Mouse (Mus musculus) MEL (cell line): ENCODE measurements at regions not wholly inside any gene's neighbourhood (a gene's known extent, or its start where the extent isn't known, plus 50 kb on each side); places are given as distances from the start of the nearest gene placed in this dataset.

Source experiments
- DNase-seq: peaks from one replicate; pipeline ENCODE4 v3.0.0; 2011; ENCODE audit warnings: low read depth, low spot score
- H3K27ac ChIP-seq: 2 replicates; pipeline ENCODE4 v1.5.1; 2012; ENCODE audit warnings: low read depth, mild to moderate bottlenecking, control low read depth, low read length, moderate library complexity; ENCODE audit not compliant: control insufficient read depth
- H3K27me3 ChIP-seq, 2 experiments: fragments of 150-350 bp in 1 of 2; sonication (generic) in 1 of 2; 2 replicates each; pipeline ENCODE4 v1.6.1; 2012; ENCODE audit warnings: low read length in 2 of 2, mild to moderate bottlenecking in 2 of 2, improper control_type of control experiment in 1 of 2, moderate library complexity in 1 of 2; ENCODE audit not compliant: insufficient read depth in 2 of 2, control insufficient read depth in 1 of 2
- H3K36me3 ChIP-seq, 2 experiments: 2 replicates each; pipeline ENCODE4 v1.6.1; 2012 to 2014; ENCODE audit warnings: low read length in 2 of 2, improper control_type of control experiment in 1 of 2, inconsistent platforms in 1 of 2, mild to moderate bottlenecking in 1 of 2; ENCODE audit not compliant: insufficient read depth in 2 of 2, control insufficient read depth in 1 of 2
- H3K4me1 ChIP-seq, 2 experiments: fragments of 150-350 bp in 1 of 2; sonication (generic) in 1 of 2; 2 replicates each; pipeline ENCODE4 v1.6.1; 2012; ENCODE audit warnings: low read length in 2 of 2, improper control_type of control experiment in 1 of 2, mild to moderate bottlenecking in 1 of 2; ENCODE audit not compliant: insufficient read depth in 2 of 2, control insufficient read depth in 1 of 2
- H3K4me3 ChIP-seq, 2 experiments: fragments of 150-350 bp in 1 of 2; sonication (generic) in 1 of 2; 2 replicates each; pipeline ENCODE4 v1.5.1; 2012; ENCODE audit warnings: low read depth in 2 of 2, low read length in 2 of 2, mild to moderate bottlenecking in 2 of 2, moderate library complexity in 2 of 2, control low read depth in 1 of 2, improper control_type of control experiment in 1 of 2; ENCODE audit not compliant: control insufficient read depth in 1 of 2, insufficient read depth in 1 of 2
- H3K79me2 ChIP-seq: 2 replicates; pipeline ENCODE4 v1.6.1; 2012; ENCODE audit warnings: mild to moderate bottlenecking, low read length, moderate library complexity; ENCODE audit not compliant: control insufficient read depth, poor library complexity, insufficient read depth
- H3K9ac ChIP-seq: 2 replicates; pipeline ENCODE4 v1.6.1; 2012; ENCODE audit warnings: low read depth, mild to moderate bottlenecking, control low read depth, low read length, moderate library complexity; ENCODE audit not compliant: control insufficient read depth, poor library complexity, severe bottlenecking
- H3K9me3 ChIP-seq: fragments of 150-350 bp; sonication (generic); replicated peaks from 2 replicates; pipeline ENCODE4 v1.6.1; 2012; ENCODE audit warnings: mild to moderate bottlenecking, low read length, improper control_type of control experiment, moderate library complexity; ENCODE audit not compliant: insufficient read depth
- BHLHE40 ChIP-seq: IDR thresholded peaks from 2 replicates; pipeline ENCODE4 v1.6.1; 2012; ENCODE audit warnings: low read depth, mild to moderate bottlenecking, inconsistent platforms, low read length, improper control_type of control experiment, borderline replicate concordance
- CHD2 ChIP-seq: IDR thresholded peaks from 2 replicates; pipeline ENCODE4 v1.6.1; 2011; ENCODE audit warnings: low read length, improper control_type of control experiment
- E2F4 ChIP-seq: IDR thresholded peaks from 2 replicates; pipeline ENCODE4 v1.6.1; 2011; ENCODE audit warnings: low read depth, low read length, improper control_type of control experiment, borderline replicate concordance
- ELF1 ChIP-seq: IDR thresholded peaks from 2 replicates; pipeline ENCODE4 v1.6.1; 2014; ENCODE audit warnings: low read depth, mild to moderate bottlenecking, inconsistent platforms, low read length, improper control_type of control experiment, moderate library complexity
- EP300 ChIP-seq, 2 experiments: IDR thresholded peaks; 2 replicates each; pipeline ENCODE4 v1.6.1; 2011; ENCODE audit warnings: improper control_type of control experiment in 2 of 2, low read length in 2 of 2, low read depth in 1 of 2, mild to moderate bottlenecking in 1 of 2
- ETS1 ChIP-seq: IDR thresholded peaks from 2 replicates; pipeline ENCODE4 v1.6.1; 2012; ENCODE audit warnings: low read depth, mild to moderate bottlenecking, inconsistent platforms, low read length, improper control_type of control experiment, moderate library complexity
- GABPA ChIP-seq: IDR thresholded peaks from 2 replicates; pipeline ENCODE4 v1.6.1; 2012; ENCODE audit warnings: low read depth, mild to moderate bottlenecking, inconsistent platforms, low read length, improper control_type of control experiment, moderate library complexity
- GATA1 ChIP-seq: IDR thresholded peaks from 2 replicates; pipeline ENCODE4 v1.6.1; 2011; ENCODE audit warnings: low read depth, low read length, improper control_type of control experiment
- HCFC1 ChIP-seq: IDR thresholded peaks from 2 replicates; pipeline ENCODE4 v1.6.1; 2012; ENCODE audit warnings: low read depth, mild to moderate bottlenecking, inconsistent platforms, low read length, improper control_type of control experiment, moderate library complexity
- JUND ChIP-seq: IDR thresholded peaks from 2 replicates; pipeline ENCODE4 v1.6.1; 2011; ENCODE audit warnings: low read depth, mild to moderate bottlenecking, improper control_type of control experiment, low read length
- MAX ChIP-seq: IDR thresholded peaks from 2 replicates; pipeline ENCODE4 v1.6.1; 2011; ENCODE audit warnings: low read length, improper control_type of control experiment
- MEF2A ChIP-seq: IDR thresholded peaks from 2 replicates; pipeline ENCODE4 v1.6.1; 2014; ENCODE audit warnings: low read depth, mild to moderate bottlenecking, inconsistent platforms, low read length, improper control_type of control experiment; ENCODE audit not compliant: poor library complexity, insufficient replicate concordance, severe bottlenecking; ENCODE audit errors: extremely low read depth
- MXI1 ChIP-seq: IDR thresholded peaks from 2 replicates; pipeline ENCODE4 v1.6.1; 2011; ENCODE audit warnings: mild to moderate bottlenecking, low read depth, low read length, improper control_type of control experiment
- MYB ChIP-seq: IDR thresholded peaks from 2 replicates; pipeline ENCODE4 v1.6.1; 2011; ENCODE audit warnings: mild to moderate bottlenecking, low read depth, low read length, improper control_type of control experiment
- MYC ChIP-seq: IDR thresholded peaks from 2 replicates; pipeline ENCODE4 v1.6.1; 2011; ENCODE audit warnings: low read depth, mild to moderate bottlenecking, low read length, improper control_type of control experiment, moderate library complexity
- POLR2A ChIP-seq, 2 experiments: IDR thresholded peaks; 2 replicates each; pipeline ENCODE4 v1.6.1; 2011 to 2012; ENCODE audit warnings: low read length in 2 of 2, mild to moderate bottlenecking in 2 of 2, control low read depth in 1 of 2, improper control_type of control experiment in 1 of 2, low read depth in 1 of 2, moderate library complexity in 1 of 2; ENCODE audit not compliant: control insufficient read depth in 1 of 2, insufficient read depth in 1 of 2, poor library complexity in 1 of 2
- RAD21 ChIP-seq: IDR thresholded peaks from 2 replicates; pipeline ENCODE4 v1.6.1; 2011; ENCODE audit warnings: mild to moderate bottlenecking, low read depth, low read length, improper control_type of control experiment
- SIN3A ChIP-seq: IDR thresholded peaks from 2 replicates; pipeline ENCODE4 v1.6.1; 2012; ENCODE audit warnings: low read length, improper control_type of control experiment, inconsistent platforms
- TAL1 ChIP-seq: IDR thresholded peaks from 2 replicates; pipeline ENCODE4 v1.6.1; 2012; ENCODE audit warnings: mild to moderate bottlenecking, inconsistent platforms, low read length, moderate library complexity, mixed read lengths
- TBP ChIP-seq: IDR thresholded peaks from 2 replicates; pipeline ENCODE4 v1.8.0; 2011; ENCODE audit warnings: low read depth, low read length, improper control_type of control experiment
- TCF12 ChIP-seq: IDR thresholded peaks from 2 replicates; pipeline ENCODE4 v1.6.1; 2014; ENCODE audit warnings: low read depth, mild to moderate bottlenecking, inconsistent platforms, low read length, improper control_type of control experiment, moderate library complexity
- ZMIZ1 ChIP-seq: IDR thresholded peaks from 2 replicates; pipeline ENCODE4 v1.6.1; 2012; ENCODE audit warnings: low read depth, mild to moderate bottlenecking, inconsistent platforms, low read length, improper control_type of control experiment, moderate library complexity
- ZNF384 ChIP-seq: IDR thresholded peaks from 2 replicates; pipeline ENCODE4 v1.6.1; 2012; ENCODE audit warnings: low read depth, mild to moderate bottlenecking, inconsistent platforms, low read length, improper control_type of control experiment

GRCm38 (mm10) chr14:123201426-123202274 lies 217.8 kb upstream of the Tmtc4 start:
- Histone ChIP-seq H3K27ac (no peak overlapping the region), H3K4me3 (peak overlapping the region; percentile 23 to 57), H3K9ac (peak overlapping the region; percentile 17; the same call in 1 of the 2 replicates), H3K27me3 (no peaks in the 10 kb centered on the region), H3K79me2 (no peaks in the 10 kb centered on the region), H3K36me3 (peaks cover 0 to 6% of the 10 kb centered on the region in 2 experiments; a peak in 2 of 4 replicates), H3K4me1 (peaks cover 2 to 16% of the 10 kb centered on the region in 2 experiments; a peak in 3 of 4 replicates), H3K9me3 (no peaks in the 10 kb centered on the region)
- TF ChIP-seq RAD21 (no peak), MYB (no peak), CHD2 (no peak), JUND (no peak), TCF12 (peak; percentile 67; the same call in 1 of the 2 replicates), MYC (no peak), ETS1 (peak; percentile 38; the same call in 1 of the 2 replicates), TBP (no peak), ZNF384 (no peak), MEF2A (no peak), SIN3A (no peak), POLR2A (IDR thresholded peaks at IDR 0.05; ENCODE audit: control insufficient read depth in 1 of 2, insufficient read depth in 1 of 2, low read depth in 1 of 2, low read length in 2 of 2, poor library complexity in 1 of 2) (no peak), MXI1 (0 out of 2 replicates have a peak, but pooled peaks have one; percentile 38), HCFC1 (no peak), BHLHE40 (0 out of 2 replicates have a peak, but pooled peaks have one; percentile 26), TAL1 (no peak; the same call in 1 of the 2 replicates), MAX (no peak), ELF1 (no peak), GABPA (no peak), E2F4 (no peak), GATA1 (peak; percentile 53), ZMIZ1 (no peak), EP300 (IDR thresholded peaks at IDR 0.05; ENCODE audit: low read depth in 1 of 2, low read length in 2 of 2) (peak in 1 of 2 experiments; percentile 71; a peak in 2 of 4 replicates)
- peak; percentile 55 for DNase-seq
